Mouse (Mus musculus) liver, postnatal 0 days (tissue): ENCODE data around the gene Neb. TPM values are rescaled to one million over a fixed set of nuclear protein-coding genes. Genes with fewer than 3 reads are reported as not detected.
A peak's percentile ranks its signal among the peaks of the same experiment; 100 is the strongest.

Experiments used
- ATAC-seq: fragments of 200-750 bp; cut with Nextera tagmentation; 2 replicates; pipeline ENCODE4 v1.8.0; 2017; ENCODE audit warnings: mild to moderate bottlenecking, moderate library complexity
- DNase-seq: peaks from one replicate; pipeline ENCODE4 v3.0.0-alpha.2; 2016
- H3K27ac ChIP-seq: fragments of 300-500 bp; sonication (generic); 2 replicates; pipeline ENCODE4 v1.5.1; 2014; ENCODE audit warnings: antibody characterized with exemption, moderate library complexity, mild to moderate bottlenecking, low read depth
- H3K27me3 ChIP-seq: fragments of 300-500 bp; sonication (generic); 2 replicates; pipeline ENCODE4 v1.6.1; 2014; ENCODE audit warnings: low read length, control low read depth, mixed read lengths; ENCODE audit not compliant: insufficient read depth
- H3K36me3 ChIP-seq: fragments of 300-500 bp; sonication (generic); replicated peaks from 2 replicates; pipeline ENCODE4 v1.6.1; 2014; ENCODE audit warnings: mild to moderate bottlenecking, control low read depth, low read length, moderate library complexity, mixed read lengths; ENCODE audit not compliant: insufficient read depth
- H3K4me1 ChIP-seq: fragments of 300-500 bp; sonication (generic); 2 replicates; pipeline ENCODE4 v1.6.1; 2014; ENCODE audit warnings: antibody characterized with exemption, mild to moderate bottlenecking, control low read depth; ENCODE audit not compliant: insufficient read depth
- H3K4me2 ChIP-seq: fragments of 300-500 bp; sonication (generic); 2 replicates; pipeline ENCODE4 v1.6.1; 2014; ENCODE audit warnings: low read depth, mild to moderate bottlenecking, low read length, moderate library complexity, mixed read lengths
- H3K4me3 ChIP-seq: fragments of 300-500 bp; sonication (generic); 2 replicates; pipeline ENCODE4 v1.5.1; 2014; ENCODE audit warnings: low read depth, low read length
- H3K9ac ChIP-seq: fragments of 300-500 bp; sonication (generic); replicated peaks from 2 replicates; pipeline ENCODE4 v1.6.1; 2014; ENCODE audit warnings: mild to moderate bottlenecking, moderate library complexity
- H3K9me3 ChIP-seq: fragments of 300-500 bp; sonication (generic); 2 replicates; pipeline ENCODE4 v1.6.1; 2016; ENCODE audit warnings: mild to moderate bottlenecking, control low read depth, low read length, mixed read lengths
- CTCF ChIP-seq: sonication (generic); IDR thresholded peaks from 2 replicates; pipeline ENCODE4 v1.5.1; 2016; ENCODE audit warnings: antibody characterized with exemption, low read depth
- EP300 ChIP-seq: IDR thresholded peaks from 2 replicates; pipeline ENCODE4 v1.6.1; 2016; ENCODE audit warnings: antibody characterized with exemption, low read depth, mild to moderate bottlenecking
- WGBS: fragments of 180-500 bp; shearing (Covaris S2); extraction: QIAGEN DNeasy Blood & Tissue Kit; methylation state at CpG from one replicate; pipeline ENCODE4 v1.1.7; 2014; ENCODE audit not compliant: insufficient replicate concordance; 5-methylcytosine and 5-hydroxymethylcytosine counted together
- polyA plus RNA-seq: library from polyadenylated mRNA; unstranded; fragments of >200 nt; fragmentation: Nextera tagmentation; extraction: Ambion mirVana; gene quantifications from 2 replicates; pipeline ENCODE4 v1.2.1, GENCODE M21; 2015

Gene Neb
- polyA plus RNA-seq, 1 experiment from 2014 or later = 1.7 TPM

DNA sequence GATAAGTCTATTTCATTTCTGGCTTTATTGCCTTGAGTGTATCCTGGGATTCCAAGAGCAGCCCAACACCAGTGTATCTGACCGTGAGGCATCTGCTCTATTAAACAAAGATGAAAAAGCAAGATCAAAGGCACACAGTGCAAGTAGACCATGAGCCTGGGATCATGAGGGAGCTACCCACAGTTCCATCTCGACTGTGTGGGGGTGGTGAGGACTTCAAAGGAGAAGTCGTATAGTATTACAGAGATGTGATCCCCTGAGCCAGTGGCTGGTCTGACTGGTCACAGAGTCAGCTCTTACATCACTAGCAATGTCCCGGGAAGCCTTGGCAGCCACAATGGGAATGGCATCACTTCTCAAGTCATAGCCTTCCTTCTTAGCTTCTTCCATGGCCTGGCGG, 140.4 kb downstream of the Neb start:
- Histone ChIP-seq H3K9me3 (no peaks in the 10 kb centered on the region), H3K27ac (no peak overlapping the region), H3K27me3 (no peaks in the 10 kb centered on the region), H3K9ac (no peak overlapping the region), H3K4me1 (no peaks in the 10 kb centered on the region), H3K4me2 (no peak overlapping the region), H3K4me3 (no peak overlapping the region), H3K36me3 (no peaks in the 10 kb centered on the region)
- WGBS = 51% methylated on average over 5 of the region's 5 CpGs
- ATAC-seq (no peak), DNase-seq (no peak)
- TF ChIP-seq EP300 (no peak), CTCF (no peak)

DNA sequence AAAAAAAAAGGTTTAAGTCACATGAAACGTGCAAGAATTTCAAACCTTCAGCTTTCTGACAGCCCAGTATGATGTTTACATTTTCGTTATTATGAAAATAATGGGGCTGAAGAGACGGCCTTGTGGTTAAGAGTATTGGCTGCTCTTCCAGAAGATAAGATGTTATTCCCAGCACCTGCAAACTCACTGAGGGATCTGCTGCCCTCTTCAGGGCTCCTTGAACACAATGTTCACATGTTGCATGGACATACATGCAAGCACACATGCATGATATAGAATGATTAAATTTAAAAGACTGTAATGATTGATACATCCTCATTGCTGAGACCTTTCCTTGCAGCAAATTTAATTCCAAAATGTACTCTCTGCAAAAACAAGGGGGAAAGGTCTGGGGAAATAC, 150.7 kb downstream of the Neb start:
- Histone ChIP-seq H3K27me3 (no peaks in the 10 kb centered on the region), H3K9me3 (no peaks in the 10 kb centered on the region), H3K4me3 (no peak overlapping the region), H3K9ac (no peak overlapping the region), H3K4me1 (no peaks in the 10 kb centered on the region), H3K4me2 (no peak overlapping the region), H3K36me3 (no peaks in the 10 kb centered on the region), H3K27ac (no peak overlapping the region)
- TF ChIP-seq EP300 (no peak), CTCF (peak; percentile 6; the same call in 1 of the 2 replicates)
- ATAC-seq (no peak), DNase-seq (no peak)
- WGBS = 44% methylated on average over 3 of the region's 3 CpGs

GRCm38 (mm10) chr2:52224366-52224765, 153.9 kb downstream of the Neb start:
- TF ChIP-seq EP300 (no peak), CTCF (no peak)
- H3K27ac ChIP-seq = no peak overlapping the region
- no peaks in the 10 kb centered on the region for H3K36me3 ChIP-seq
- no peaks in the 10 kb centered on the region for H3K4me1 ChIP-seq
- no peak for DNase-seq
- no peak for ATAC-seq
- H3K4me3 ChIP-seq = no peak overlapping the region
- 74% methylated on average over 5 of the region's 5 CpGs for WGBS
- H3K4me2 ChIP-seq = no peak overlapping the region
- no peak overlapping the region for H3K9ac ChIP-seq
- no peaks in the 10 kb centered on the region for H3K27me3 ChIP-seq
- H3K9me3 ChIP-seq = no peaks in the 10 kb centered on the region

- DNase-seq = no peak
- Histone ChIP-seq H3K27me3 (no peaks in the 10 kb centered on the region), H3K4me3 (no peak overlapping the region), H3K36me3 (no peaks in the 10 kb centered on the region), H3K4me2 (no peak overlapping the region), H3K9me3 (no peaks in the 10 kb centered on the region), H3K9ac (no peak overlapping the region), H3K27ac (no peak overlapping the region), H3K4me1 (no peaks in the 10 kb centered on the region)
- ATAC-seq = no peak
- WGBS = 37% methylated on average over 8 of the region's 8 CpGs
- no peak for TF ChIP-seq EP300
- peak; percentile 59 for TF ChIP-seq CTCF
These were observed 158.2 kb downstream of the Neb start for GRCm38 (mm10) chr2:52220074-52220473.

- H3K4me2 ChIP-seq = no peak overlapping the region
- WGBS = 79% methylated on average over 8 of the region's 8 CpGs
- H3K27ac ChIP-seq = no peak overlapping the region
- DNase-seq (no peak), ATAC-seq (no peak)
- H3K9ac ChIP-seq = no peak overlapping the region
- no peak for TF ChIP-seq CTCF
- TF ChIP-seq EP300 = no peak
- no peaks in the 10 kb centered on the region for H3K9me3 ChIP-seq
- no peaks in the 10 kb centered on the region for H3K36me3 ChIP-seq
- H3K27me3 ChIP-seq = no peaks in the 10 kb centered on the region
- no peak overlapping the region for H3K4me3 ChIP-seq
- H3K4me1 ChIP-seq = no peaks in the 10 kb centered on the region
These were observed 162.3 kb downstream of the Neb start for GRCm38 (mm10) chr2:52215945-52216344.

DNA sequence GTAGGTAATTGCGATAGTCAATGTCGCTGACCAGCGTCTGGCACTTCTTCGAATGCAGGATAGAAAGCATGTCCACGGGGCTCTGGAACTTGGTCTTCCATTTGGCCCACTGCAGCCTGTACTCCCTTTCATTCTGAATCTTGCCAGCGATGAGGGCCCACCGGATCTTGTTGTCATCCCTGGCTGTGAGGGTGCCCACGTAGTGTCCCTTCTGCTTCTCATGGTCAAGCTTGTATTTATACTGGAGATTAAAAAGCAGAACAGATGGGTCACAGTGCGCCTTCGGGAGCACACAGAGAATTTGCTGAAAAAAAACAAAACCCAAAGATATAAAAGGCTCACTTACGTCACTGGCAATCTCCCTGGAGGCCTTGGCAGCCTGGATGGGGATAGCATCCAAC, 165.7 kb downstream of the Neb start:
- H3K9me3 ChIP-seq = no peaks in the 10 kb centered on the region
- H3K4me3 ChIP-seq = no peak overlapping the region
- H3K4me1 ChIP-seq = no peaks in the 10 kb centered on the region
- H3K9ac ChIP-seq = no peak overlapping the region
- TF ChIP-seq CTCF (no peak), EP300 (no peak)
- H3K27ac ChIP-seq = no peak overlapping the region
- WGBS = 93% methylated on average over 11 of the region's 11 CpGs
- H3K36me3 ChIP-seq = no peaks in the 10 kb centered on the region
- DNase-seq (no peak), ATAC-seq (no peak)
- no peaks in the 10 kb centered on the region for H3K27me3 ChIP-seq
- H3K4me2 ChIP-seq = no peak overlapping the region

- H3K9me3 ChIP-seq = no peaks in the 10 kb centered on the region
- DNase-seq (no peak), ATAC-seq (no peak)
- H3K36me3 ChIP-seq = no peaks in the 10 kb centered on the region
- no peak overlapping the region for H3K4me2 ChIP-seq
- no peak for TF ChIP-seq EP300
- TF ChIP-seq CTCF = no peak
- no peak overlapping the region for H3K9ac ChIP-seq
- WGBS = 67% methylated on average over 5 of the region's 5 CpGs
- H3K4me3 ChIP-seq = no peak overlapping the region
- no peaks in the 10 kb centered on the region for H3K4me1 ChIP-seq
- no peaks in the 10 kb centered on the region for H3K27me3 ChIP-seq
- H3K27ac ChIP-seq = no peak overlapping the region
These were observed 166.8 kb downstream of the Neb start for GRCm38 (mm10) chr2:52211358-52211899.
